Mouse (Mus musculus) Patski (cell line): ENCODE data around the gene Fcer2a. TPM values are rescaled to one million over a fixed set of nuclear protein-coding genes. Genes with fewer than 3 reads are reported as not detected.
A peak's percentile ranks its signal among the peaks of the same experiment; 100 is the strongest.

ENCODE experiments used
- ATAC-seq: fragments of 100-300 bp; one replicate; pipeline ENCODE4 v1.8.0; 2021
- CTCF ChIA-PET: fragments of 350-600 bp; sonication (Branson Sonifier 250); formaldehyde crosslinking; loops from one replicate; lab custom pipeline; 2022; ENCODE audit warnings: inconsistent platforms; lab: Charles Lee
- POLR2A ChIA-PET: fragments of 350-600 bp; sonication (Branson Sonifier 250); formaldehyde crosslinking; loops from one replicate; lab custom pipeline; 2022; ENCODE audit warnings: antibody characterized with exemption, inconsistent platforms; lab: Charles Lee
- DNase-seq: peaks from one replicate; pipeline ENCODE4 v3.0.0-alpha.2; 2011; ENCODE audit warnings: low read depth, low spot score
- H3K27me3 ChIP-seq: fragments of 371-371 bp; one replicate; pipeline ENCODE4 v1.5.1; 2021
- CTCF ChIP-seq: fragments of 100-300 bp; IDR thresholded peaks from one replicate; pipeline ENCODE4 v1.5.1; 2021
- in situ Hi-C: fragments of 300-500 bp; cut with MboI; formaldehyde crosslinking; loops from 3 replicates; pipeline ENCODE4 v1.11.1; 2018; ENCODE audit warnings: low pct_unique_long_range_greater_than_20kb, mixed read lengths
- polyA plus RNA-seq: library from polyadenylated mRNA; unstranded; gene quantifications from one replicate; pipeline ENCODE4 v1.2.3, GENCODE M21; 2021

Gene Fcer2a
- polyA plus RNA-seq, 1 experiment from 2014 or later, result 0.09 TPM

GRCm38 (mm10) chr8:3676993-3677579 lies 16.9 kb downstream of the Fcer2a start:
- no peak for TF ChIP-seq CTCF
- no peaks in the 10 kb centered on the region for H3K27me3 ChIP-seq
- in situ Hi-C loops, result loop anchor here (5.0 to 10.0 kb wide), 3 partner anchors 210 to 322 kb away; partner anchors contain the start of genes A430078G23Rik and Pex11g
- no peak for DNase-seq
- CTCF ChIA-PET, result interaction anchor here (1.2 to 3.4 kb wide), 3 partner anchors 48 to 209 kb away, joined by 3 to 20 read pairs (median 19); no protein-coding TSS in a partner anchor
- POLR2A ChIA-PET, result no interaction called here
- peak; percentile 13 for ATAC-seq

GRCm38 (mm10) chr8:3676131-3676992 lies 17.6 kb downstream of the Fcer2a start, which contains the start of gene Trappc5:
Trappc5 (plus strand) TSS chr8:3676299.
- ATAC-seq, result peak; percentile 74
- no peaks in the 10 kb centered on the region for H3K27me3 ChIP-seq
- CTCF ChIA-PET, result interaction anchor here (0.8 to 3.4 kb wide), 12 partner anchors 17 to 646 kb away, joined by 3 to 20 read pairs (median 4); partner anchors contain the start of genes Pnpla6 and Stxbp2
- peak; percentile 100 for TF ChIP-seq CTCF
- in situ Hi-C loops, result loop anchor here (5.0 to 10.0 kb wide), 3 partner anchors 209 to 322 kb away; partner anchors contain the start of genes A430078G23Rik and Pex11g
- POLR2A ChIA-PET, result interaction anchor here (0.8 kb wide), 1 partner anchor 56 kb away, joined by 3 read pairs; no protein-coding TSS in a partner anchor
- peak; percentile 60 for DNase-seq

GRCm38 (mm10) chr8:3674671-3675070 lies 19.3 kb downstream of the Fcer2a start:
- in situ Hi-C loops, result loop anchor here (5.0 to 10.0 kb wide), 5 partner anchors 47 to 320 kb away; partner anchors contain the start of genes A430078G23Rik, Pcp2 and Pex11g
- H3K27me3 ChIP-seq, result no peaks in the 10 kb centered on the region
- ATAC-seq (no peak), DNase-seq (no peak)
- POLR2A ChIA-PET, result interaction anchor here (0.6 kb wide), 1 partner anchor 30 kb away, joined by 3 read pairs; no protein-coding TSS in a partner anchor
- CTCF ChIA-PET, result interaction anchor here (0.9 to 3.4 kb wide), 6 partner anchors 9 to 123 kb away, joined by 3 to 20 read pairs (median 4); partner anchors contain the start of gene Mcemp1
- no peak for TF ChIP-seq CTCF

GRCm38 (mm10) chr8:3671980-3672491 lies 21.9 kb downstream of the Fcer2a start, which contains the start of gene Fcor:
Fcor (minus strand) TSS chr8:3672362.
- CTCF ChIA-PET, result interaction anchor here (0.7 to 4.4 kb wide), 23 partner anchors 9 to 208 kb away, joined by 3 to 41 read pairs (median 4); partner anchors contain the start of genes C330021F23Rik, Camsap3, Pet100 and Retn
- POLR2A ChIA-PET, result interaction anchor here (1.0 to 1.9 kb wide), 3 partner anchors 51 to 163 kb away, joined by 3 to 4 read pairs (median 3); partner anchors contain the start of genes Pet100 and Xab2
- TF ChIP-seq CTCF, result peak; percentile 93

GRCm38 (mm10) chr8:3670388-3670787 lies 23.6 kb downstream of the Fcer2a start:
- in situ Hi-C loops, result loop anchor here (5.0 to 10.0 kb wide), 4 partner anchors 43 to 316 kb away; partner anchors contain the start of genes A430078G23Rik and Pcp2
- no peaks in the 10 kb centered on the region for H3K27me3 ChIP-seq
- ATAC-seq, result no peak
- ChIA-PET POLR2A (interaction anchor here (0.7 to 1.9 kb wide), 2 partner anchors 49 to 112 kb away, joined by 4 to 5 read pairs; partner anchors contain the start of gene Pet100), CTCF (interaction anchor here (1.4 to 4.4 kb wide), 3 partner anchors 41 to 111 kb away, joined by 3 to 41 read pairs (median 31); partner anchors contain the start of gene Stxbp2)
- TF ChIP-seq CTCF, result no peak
- no peak for DNase-seq

More at GRCm38 (mm10) chr8:3671980-3672491, 21.9 kb downstream of the Fcer2a start, which contains the start of gene Fcor:
- no peaks in the 10 kb centered on the region for H3K27me3 ChIP-seq
- peak; percentile 52 for ATAC-seq
- no peak for DNase-seq
- in situ Hi-C loops, result loop anchor here (5.0 to 10.0 kb wide), 4 partner anchors 45 to 317 kb away; partner anchors contain the start of genes A430078G23Rik and Pcp2

GRCm38 (mm10) chr8:3665507-3665906 lies 28.5 kb downstream of the Fcer2a start, which contains the start of gene Mcemp1:
Mcemp1 (plus strand) TSS chr8:3665754.
- TF ChIP-seq CTCF, result no peak
- in situ Hi-C loops, result no loop called here
- no peak for ATAC-seq
- DNase-seq, result no peak
- POLR2A ChIA-PET, result interaction anchor here (1.2 kb wide), 1 partner anchor 34 kb away, joined by 3 read pairs; the partner anchor contains the start of gene Stxbp2
- CTCF ChIA-PET, result interaction anchor here (1.0 to 2.8 kb wide), 3 partner anchors 9 to 106 kb away, joined by 3 to 7 read pairs (median 4); partner anchors contain the start of gene Retn
- H3K27me3 ChIP-seq, result no peaks in the 10 kb centered on the region

- TF ChIP-seq CTCF, result no peak
- POLR2A ChIA-PET, result interaction anchor here (0.6 to 1.2 kb wide), 2 partner anchors 33 to 232 kb away, joined by 3 to 5 read pairs; partner anchors contain the start of gene Stxbp2
- no peaks in the 10 kb centered on the region for H3K27me3 ChIP-seq
- DNase-seq, result no peak
- ATAC-seq, result no peak
- CTCF ChIA-PET, result interaction anchor here (2.7 to 3.2 kb wide), 3 partner anchors 8 to 106 kb away, joined by 7 to 19 read pairs (median 11); partner anchors contain the start of genes Fcor and Retn
- in situ Hi-C loops, result no loop called here
Observed at GRCm38 (mm10) chr8:3664405-3664804, 29.6 kb downstream of the Fcer2a start.

- ChIA-PET CTCF (interaction anchor here (2.4 kb wide), 1 partner anchor 15 kb away, joined by 6 read pairs; the partner anchor contains the start of gene Trappc5), POLR2A (no interaction called here)
- no peak for ATAC-seq
- in situ Hi-C loops, result no loop called here
- H3K27me3 ChIP-seq, result no peaks in the 10 kb centered on the region
- DNase-seq, result no peak
- no peak for TF ChIP-seq CTCF
Observed at GRCm38 (mm10) chr8:3660889-3661288, 33.1 kb downstream of the Fcer2a start.
